Mouse (Mus musculus) kidney, postnatal 0 days (tissue): ENCODE data around the gene Apobec1. TPM values are rescaled to one million over a fixed set of nuclear protein-coding genes. Genes with fewer than 3 reads are reported as not detected.
A peak's percentile ranks its signal among the peaks of the same experiment; 100 is the strongest.

Source experiments
- ATAC-seq: fragments of 200-750 bp; cut with Nextera tagmentation; replicated peaks from 2 replicates; pipeline ENCODE4 v1.8.0; 2017; ENCODE audit warnings: low read depth, moderate number of reproducible peaks, moderate TSS enrichment, moderate library complexity; ENCODE audit not compliant: low FRiP score
- DNase-seq: peaks from one replicate; pipeline ENCODE4 v3.0.0-alpha.2; 2016; ENCODE audit warnings: low spot score
- H3K27ac ChIP-seq: fragments of 300-500 bp; sonication (generic); 2 replicates; pipeline ENCODE4 v1.5.1; 2014; ENCODE audit warnings: mild to moderate bottlenecking
- H3K27me3 ChIP-seq: fragments of 300-500 bp; sonication (generic); 2 replicates; pipeline ENCODE4 v1.6.1; 2014; ENCODE audit warnings: low read length, mixed read lengths; ENCODE audit not compliant: insufficient read depth
- H3K36me3 ChIP-seq: fragments of 300-500 bp; sonication (generic); 2 replicates; pipeline ENCODE4 v1.6.1; 2014; ENCODE audit warnings: low read length, mixed read lengths; ENCODE audit not compliant: insufficient read depth
- H3K4me1 ChIP-seq: fragments of 300-500 bp; sonication (generic); replicated peaks from 2 replicates; pipeline ENCODE4 v1.6.1; 2014; ENCODE audit warnings: antibody characterized with exemption, low read length, mixed read lengths; ENCODE audit not compliant: insufficient read depth
- H3K4me2 ChIP-seq: fragments of 300-500 bp; sonication (generic); 2 replicates; pipeline ENCODE4 v1.6.1; 2014; ENCODE audit warnings: mild to moderate bottlenecking, low read length, moderate library complexity, mixed read lengths
- H3K4me3 ChIP-seq: fragments of 300-500 bp; sonication (generic); replicated peaks from 2 replicates; pipeline ENCODE4 v1.5.1; 2014; ENCODE audit warnings: low read depth, low read length
- H3K9ac ChIP-seq: fragments of 300-500 bp; sonication (generic); 2 replicates; pipeline ENCODE4 v1.6.1; 2014; ENCODE audit warnings: low read depth, low read length
- H3K9me3 ChIP-seq: fragments of 300-500 bp; sonication (generic); replicated peaks from 2 replicates; pipeline ENCODE4 v1.6.1; 2016; ENCODE audit warnings: low read length, inconsistent platforms, mixed read lengths
- CTCF ChIP-seq: IDR thresholded peaks from 2 replicates; pipeline ENCODE4 v1.5.1; 2016; ENCODE audit warnings: antibody characterized with exemption, low read depth, mild to moderate bottlenecking, moderate library complexity
- WGBS: fragments of 180-500 bp; shearing (Covaris S2); extraction: QIAGEN DNeasy Blood & Tissue Kit; methylation state at CpG from one replicate; pipeline ENCODE4 v1.1.7; 2014; 5-methylcytosine and 5-hydroxymethylcytosine counted together
- polyA plus RNA-seq: library from polyadenylated mRNA; unstranded; fragments of >200 nt; fragmentation: Nextera tagmentation; extraction: Ambion mirVana; gene quantifications from 2 replicates; pipeline ENCODE4 v1.2.1, GENCODE M21; 2015

Apobec1 gene
- polyA plus RNA-seq, 1 experiment from 2014 or later = 3.6 TPM

GRCm38 (mm10) chr6:122531466-122532174 is 70.6 kb downstream of the Apobec1 start:
- no peaks in the 10 kb centered on the region for H3K36me3 ChIP-seq
- no peak overlapping the region for H3K4me2 ChIP-seq
- H3K27me3 ChIP-seq = no peaks in the 10 kb centered on the region
- no peaks in the 10 kb centered on the region for H3K4me1 ChIP-seq
- WGBS = 61% methylated on average over 8 of the region's 8 CpGs
- DNase-seq = peak; percentile 74
- H3K9me3 ChIP-seq = no peaks in the 10 kb centered on the region
- no peak overlapping the region for H3K9ac ChIP-seq
- peak overlapping the region; percentile 72 for H3K27ac ChIP-seq
- TF ChIP-seq CTCF = no peak
- no peak overlapping the region for H3K4me3 ChIP-seq
- ATAC-seq = no peak

GRCm38 (mm10) chr6:122528136-122528535 is 74.1 kb downstream of the Apobec1 start:
- Histone ChIP-seq H3K4me3 (no peak overlapping the region), H3K27ac (no peak overlapping the region), H3K9ac (no peak overlapping the region), H3K36me3 (no peaks in the 10 kb centered on the region), H3K4me2 (no peak overlapping the region), H3K9me3 (no peaks in the 10 kb centered on the region), H3K27me3 (no peaks in the 10 kb centered on the region), H3K4me1 (no peaks in the 10 kb centered on the region)
- DNase-seq = no peak
- no peak for ATAC-seq
- TF ChIP-seq CTCF = no peak
- WGBS = 87% methylated on average over 11 of the region's 11 CpGs

Other genes with a start within 250 kb of the Apobec1 start
- 6.6 and 9.8 TPM in 2 replicates for gene Rimklb, start 103.7 kb downstream of the Apobec1 start, polyA plus RNA-seq
- gene Mfap5, start 96.6 kb downstream of the Apobec1 start, polyA plus RNA-seq = 42.4 and 47.0 TPM in 2 replicates
- not detected in 2 replicates for gene Aicda, start 48.6 kb downstream of the Apobec1 start, polyA plus RNA-seq
- gene Gdf3, start 7.6 kb upstream of the Apobec1 start, polyA plus RNA-seq = not detected in 2 replicates
- not detected in 2 replicates for gene Dppa3, start 24.0 kb upstream of the Apobec1 start, polyA plus RNA-seq
- gene Nanog, start 105.0 kb upstream of the Apobec1 start, polyA plus RNA-seq = not detected in 2 replicates
- gene Slc2a3, start 199.2 kb upstream of the Apobec1 start, polyA plus RNA-seq = 4.1 and 4.4 TPM in 2 replicates
- 5.2 and 5.5 TPM in 2 replicates for gene Foxj2, start 217.5 kb upstream of the Apobec1 start, polyA plus RNA-seq